In the genomic region with DNA sequence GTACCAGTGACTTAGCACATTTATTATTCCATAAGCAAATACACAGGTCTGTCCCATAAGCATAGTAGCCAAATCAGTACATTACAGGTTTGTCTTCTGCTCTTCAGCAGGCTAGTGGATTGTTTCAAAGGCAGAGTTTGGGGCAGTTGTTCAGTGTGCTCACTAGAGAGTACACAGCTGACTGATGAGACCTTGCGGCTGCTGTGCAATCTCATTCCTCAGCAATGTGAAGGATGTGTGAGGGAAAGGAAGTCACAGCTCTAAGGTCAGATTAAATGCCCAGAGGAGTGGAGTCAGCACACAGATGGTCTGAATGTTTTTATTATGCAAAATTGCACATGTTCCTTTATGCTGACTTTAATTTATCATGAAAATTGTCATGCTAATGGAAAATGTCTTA, we compare ENCODE assay signal across 10 mouse cellular contexts. TPM values are rescaled to one million over a fixed set of nuclear protein-coding genes. Genes with fewer than 3 reads are reported as not detected.
"Had no signal": no experiment of that assay in that cellular context is flagged by ENCODE, and none has a peak within 500 bp of the region (broad histone marks: within the 10 kb centered on the region; RNA-seq: fewer than 3 reads in every experiment).

No protein-coding gene starts in this region.

- DNase-seq: kidney, postnatal 14 days; left cerebral cortex, postnatal 4 days; liver, postnatal 0 days; right cerebral cortex, adult 18-20 months; right cerebral cortex, postnatal 14 days; right cerebral cortex, postnatal 4 days; thymus, adult 2 months; thymus, postnatal 14 days; thymus, postnatal 4 days had no signal

RNA-seq across cellular contexts. Expression of gene Acbd7, which starts 9.4 kb away (rescaled TPM):
- total RNA-seq: megakaryocyte, adult 5-6 weeks had no signal
